Mouse (Mus musculus): Measurements from ENCODE around the gene Ciz1.

The Ciz1 gene

GRCm38 (mm10) chr2:32352151-32353006, at the start of gene Ciz1:
Gene Ciz1, plus strand, starts transcription at chr2:32352327.
- DNase-seq: peak; percentile 72

- DNase-seq: no peak
Measured at GRCm38 (mm10) chr2:32302952-32303351, 49.2 kb upstream of the Ciz1 start.

GRCm38 (mm10) chr2:32304145-32304832, 47.8 kb upstream of the Ciz1 start:
- peak; percentile 65 for DNase-seq

- DNase-seq: no peak
Measured at GRCm38 (mm10) chr2:32305668-32306067, 46.5 kb upstream of the Ciz1 start.

GRCm38 (mm10) chr2:32306176-32306575, 46.0 kb upstream of the Ciz1 start:
- DNase-seq: no peak

GRCm38 (mm10) chr2:32307247-32307798, 44.8 kb upstream of the Ciz1 start:
- DNase-seq: no peak

GRCm38 (mm10) chr2:32307941-32308760, 44.0 kb upstream of the Ciz1 start:
- DNase-seq: peak; percentile 67

- peak; percentile 10 for DNase-seq
Measured at GRCm38 (mm10) chr2:32308870-32309568, 43.1 kb upstream of the Ciz1 start.

GRCm38 (mm10) chr2:32310096-32310845, 41.9 kb upstream of the Ciz1 start:
- peak; percentile 5 for DNase-seq

GRCm38 (mm10) chr2:32311443-32312317, 40.4 kb upstream of the Ciz1 start:
- peak; percentile 14 for DNase-seq

GRCm38 (mm10) chr2:32312318-32312964, 39.7 kb upstream of the Ciz1 start:
- peak; percentile 79 for DNase-seq

- DNase-seq: peak; percentile 9
Measured at GRCm38 (mm10) chr2:32314831-32315230, 37.3 kb upstream of the Ciz1 start.

GRCm38 (mm10) chr2:32315751-32316150, 36.4 kb upstream of the Ciz1 start:
- DNase-seq: peak; percentile 16

GRCm38 (mm10) chr2:32316887-32317656, 35.1 kb upstream of the Ciz1 start:
- DNase-seq: peak; percentile 26

- DNase-seq: peak; percentile 31
Measured at GRCm38 (mm10) chr2:32317791-32318417, 34.2 kb upstream of the Ciz1 start.

GRCm38 (mm10) chr2:32318709-32319585, 33.2 kb upstream of the Ciz1 start:
- peak; percentile 11 for DNase-seq

Measured in right cerebral cortex, postnatal 14 days (tissue).